Mouse (Mus musculus) limb, embryonic 14.5 days (tissue): ENCODE measurements at regions not wholly inside any gene's neighbourhood (a gene's known extent, or its start where the extent isn't known, plus 50 kb on each side); places are given as distances from the start of the nearest gene placed in this dataset.
"Not testable (repeated sequence)": the region's sequence is repeated elsewhere in the genome, so short reads cannot be mapped to it uniquely, and the experiment has no call there.

Source experiments
- ATAC-seq: fragments of 200-750 bp; cut with Nextera tagmentation; 2 replicates; pipeline ENCODE4 v1.8.0; 2017; ENCODE audit warnings: low read depth, moderate number of reproducible peaks, moderate TSS enrichment; ENCODE audit not compliant: low FRiP score
- DNase-seq: peaks from one replicate; pipeline ENCODE4 v3.0.0-alpha.2; 2015; ENCODE audit warnings: low spot score
- H3K27ac ChIP-seq: fragments of 300-500 bp; sonication (generic); replicated peaks from 2 replicates; pipeline ENCODE4 v1.5.1; 2014; ENCODE audit warnings: low read depth, mild to moderate bottlenecking, low read length, moderate library complexity, mixed read lengths
- H3K27me3 ChIP-seq: fragments of 300-500 bp; sonication (generic); 2 replicates; pipeline ENCODE4 v1.6.1; 2014; ENCODE audit warnings: low read length, mixed read lengths; ENCODE audit not compliant: control insufficient read depth, insufficient read depth
- H3K36me3 ChIP-seq: fragments of 300-500 bp; sonication (generic); 2 replicates; pipeline ENCODE4 v1.6.1; 2014; ENCODE audit warnings: mild to moderate bottlenecking, low read length, moderate library complexity, mixed read lengths; ENCODE audit not compliant: control insufficient read depth, insufficient read depth
- H3K4me1 ChIP-seq: fragments of 300-500 bp; sonication (generic); 2 replicates; pipeline ENCODE4 v1.6.1; 2014; ENCODE audit warnings: antibody characterized with exemption, low read length, mixed read lengths; ENCODE audit not compliant: control insufficient read depth, insufficient read depth
- H3K4me2 ChIP-seq: fragments of 300-500 bp; sonication (generic); replicated peaks from 2 replicates; pipeline ENCODE4 v1.6.1; 2014; ENCODE audit warnings: low read depth, mild to moderate bottlenecking, low read length, moderate library complexity; ENCODE audit not compliant: severe bottlenecking
- H3K4me3 ChIP-seq: fragments of 300-500 bp; sonication (generic); replicated peaks from 2 replicates; pipeline ENCODE4 v1.5.1; 2014; ENCODE audit warnings: low read length
- H3K9ac ChIP-seq: fragments of 300-500 bp; sonication (generic); 2 replicates; pipeline ENCODE4 v1.6.1; 2014; ENCODE audit warnings: mild to moderate bottlenecking, low read depth, low read length, moderate library complexity; ENCODE audit not compliant: severe bottlenecking
- H3K9me3 ChIP-seq: fragments of 300-500 bp; sonication (generic); 2 replicates; pipeline ENCODE4 v1.6.1; 2016; ENCODE audit warnings: low read length; ENCODE audit not compliant: control insufficient read depth
- POLR2A ChIP-seq: fragments of 200-500 bp; IDR thresholded peaks from 2 replicates; pipeline ENCODE4 v1.8.0; 2012; ENCODE audit warnings: inconsistent platforms, mild to moderate bottlenecking, moderate library complexity, borderline replicate concordance; ENCODE audit not compliant: insufficient read depth, insufficient read length; ENCODE audit errors: extremely low read depth
- WGBS: fragments of 180-500 bp; shearing (Covaris S2); extraction: QIAGEN DNeasy Blood & Tissue Kit; methylation state at CpG from one replicate; pipeline ENCODE4 v1.1.7; 2014; 5-methylcytosine and 5-hydroxymethylcytosine counted together

DNA sequence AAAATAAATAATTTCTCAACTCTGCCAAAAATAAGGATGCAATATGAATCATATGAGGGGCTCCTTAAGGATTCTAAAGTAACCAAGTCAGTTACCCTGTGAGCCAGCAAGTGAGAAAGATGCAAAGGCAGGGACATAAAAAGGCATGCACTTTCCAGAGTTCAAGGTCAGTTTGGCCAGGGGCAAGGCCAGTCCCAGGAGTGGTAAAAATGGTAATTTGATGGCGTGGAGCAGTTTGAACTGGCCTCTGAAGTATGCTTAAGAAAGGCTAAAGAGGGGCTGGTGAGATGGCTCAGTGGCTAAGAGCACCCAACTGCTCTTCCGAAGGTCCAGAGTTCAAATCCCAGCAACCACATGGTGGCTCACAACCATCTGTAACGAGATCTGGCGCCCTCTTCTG, 68.8 kb downstream of the BC005561 start:
- H3K36me3 ChIP-seq, H3K27me3 ChIP-seq, ATAC-seq, H3K27ac ChIP-seq, H3K4me2 ChIP-seq, H3K9ac ChIP-seq, H3K4me1 ChIP-seq, H3K4me3 ChIP-seq, DNase-seq: not testable (repeated sequence)
- peaks cover 21% of the 10 kb centered on the region for H3K9me3 ChIP-seq
- WGBS, result 94% methylated on average over 4 of the region's 4 CpGs

DNA sequence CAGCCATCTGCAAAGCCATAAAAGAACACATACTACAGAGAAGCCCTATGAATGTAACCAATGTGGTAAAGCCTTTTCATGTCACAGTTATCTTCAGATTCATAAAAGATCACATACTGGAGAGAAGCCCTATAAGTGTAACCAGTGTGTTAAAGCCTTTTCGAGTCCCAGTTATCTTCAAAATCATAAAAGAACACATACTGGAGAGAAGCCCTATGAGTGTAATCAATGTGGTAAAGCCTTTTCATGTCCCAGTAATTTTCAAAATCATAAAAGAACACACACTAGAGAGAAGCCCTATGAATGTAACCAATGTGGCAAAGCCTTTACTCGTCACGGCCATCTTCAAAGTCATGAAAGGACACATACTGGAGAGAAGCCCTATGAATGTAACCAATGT, 74.2 kb downstream of the BC005561 start:
- H3K4me1 ChIP-seq, DNase-seq, H3K4me3 ChIP-seq, H3K4me2 ChIP-seq, H3K27ac ChIP-seq, H3K27me3 ChIP-seq, ATAC-seq, H3K9ac ChIP-seq: not testable (repeated sequence)
- peaks cover 54% of the 10 kb centered on the region for H3K9me3 ChIP-seq
- WGBS, result 94% methylated on average over 3 of the region's 3 CpGs
- H3K36me3 ChIP-seq, result peaks cover 33% of the 10 kb centered on the region

DNA sequence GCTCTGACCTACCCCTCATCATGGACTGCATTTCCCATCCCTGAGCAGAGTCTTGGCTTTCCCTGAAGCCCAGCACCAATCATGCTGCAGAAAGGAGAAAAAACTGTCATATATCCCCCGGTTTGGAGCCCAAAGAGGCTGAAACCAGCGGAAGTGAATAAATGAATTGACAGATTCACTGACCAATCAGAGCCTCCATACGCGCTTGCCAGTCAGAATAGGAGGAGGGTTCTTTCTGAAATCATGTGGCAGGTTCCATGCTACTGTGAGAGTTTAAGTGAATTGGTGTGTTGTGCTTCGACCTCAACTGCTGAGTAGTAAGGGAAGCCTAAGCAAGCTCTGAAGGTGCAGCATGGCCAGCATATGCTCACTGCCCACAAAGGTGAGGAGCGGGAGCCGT, 101.0 kb downstream of the BC005561 start:
- Histone ChIP-seq H3K27me3 (no peaks in the 10 kb centered on the region), H3K4me2 (no peak overlapping the region), H3K27ac (no peak overlapping the region), H3K36me3 (no peaks in the 10 kb centered on the region), H3K9ac (no peak overlapping the region), H3K4me1 (no peaks in the 10 kb centered on the region), H3K4me3 (no peak overlapping the region), H3K9me3 (peaks cover 9% of the 10 kb centered on the region)
- no peak for ATAC-seq
- no peak for TF ChIP-seq POLR2A
- DNase-seq, result no peak
- 69% methylated on average over 5 of the region's 7 CpGs for WGBS
